Mouse (Mus musculus) adrenal gland, adult (tissue): ENCODE measurements around the gene Ankrd28.
A peak's percentile ranks its signal among the peaks of the same experiment; 100 is the strongest.

Source experiments
- DNase-seq, 2 experiments: peaks; one replicate each; pipeline ENCODE4 v3.0.0; 2022 to 2023; ENCODE audit warnings: low spot score in 1 of 2; ENCODE audit not compliant: inconsistent age in 2 of 2

Gene Ankrd28

DNA sequence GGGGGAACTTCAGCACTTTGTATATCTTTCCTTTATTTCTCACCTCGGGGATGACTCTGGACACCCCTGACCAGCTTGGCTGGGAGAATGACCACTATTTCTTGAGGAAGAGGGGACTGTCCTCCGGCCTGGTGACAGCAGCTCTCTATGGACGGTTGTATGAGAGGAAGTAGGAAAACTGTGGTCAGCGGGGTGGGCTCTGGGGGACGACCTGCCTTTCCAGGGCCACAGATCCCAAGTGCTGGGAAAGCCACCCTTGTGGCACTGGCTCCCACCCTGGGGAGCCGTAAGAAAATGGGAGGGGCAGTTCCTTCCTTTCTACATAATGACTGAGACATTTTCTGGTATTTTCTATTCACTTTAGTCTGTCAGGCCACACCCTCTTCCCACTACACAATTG lies 162.7 kb downstream of the Ankrd28 start:
- DNase-seq = no peak

GRCm38 (mm10) chr14:31666931-31667705 lies 163.3 kb downstream of the Ankrd28 start:
- DNase-seq = peak in 1 of 2 experiments; percentile 35

DNA sequence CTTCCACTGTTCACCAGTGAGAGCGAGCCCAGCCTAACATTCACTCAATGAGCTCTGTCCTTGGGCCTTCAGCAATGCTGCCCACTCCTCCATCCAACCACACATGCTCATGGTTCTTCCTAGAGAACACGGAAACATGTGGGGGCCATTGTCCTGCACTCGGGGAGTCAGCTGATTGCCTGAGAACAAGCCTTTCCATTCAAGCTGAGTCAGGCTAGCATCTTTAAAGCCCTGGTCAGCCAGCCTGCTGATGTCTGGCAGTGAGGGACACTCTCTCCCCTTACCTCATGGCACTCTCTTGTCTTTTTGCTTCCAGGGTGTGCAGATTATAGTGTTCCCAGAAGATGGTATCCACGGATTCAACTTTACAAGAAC lies 164.9 kb downstream of the Ankrd28 start:
- no peak for DNase-seq

- DNase-seq = peak in 1 of 2 experiments; percentile 28
Measured at GRCm38 (mm10) chr14:31664903-31665565, 165.4 kb downstream of the Ankrd28 start.

GRCm38 (mm10) chr14:31664100-31664902 lies 166.2 kb downstream of the Ankrd28 start:
- DNase-seq = peak in 1 of 2 experiments; percentile 44

DNA sequence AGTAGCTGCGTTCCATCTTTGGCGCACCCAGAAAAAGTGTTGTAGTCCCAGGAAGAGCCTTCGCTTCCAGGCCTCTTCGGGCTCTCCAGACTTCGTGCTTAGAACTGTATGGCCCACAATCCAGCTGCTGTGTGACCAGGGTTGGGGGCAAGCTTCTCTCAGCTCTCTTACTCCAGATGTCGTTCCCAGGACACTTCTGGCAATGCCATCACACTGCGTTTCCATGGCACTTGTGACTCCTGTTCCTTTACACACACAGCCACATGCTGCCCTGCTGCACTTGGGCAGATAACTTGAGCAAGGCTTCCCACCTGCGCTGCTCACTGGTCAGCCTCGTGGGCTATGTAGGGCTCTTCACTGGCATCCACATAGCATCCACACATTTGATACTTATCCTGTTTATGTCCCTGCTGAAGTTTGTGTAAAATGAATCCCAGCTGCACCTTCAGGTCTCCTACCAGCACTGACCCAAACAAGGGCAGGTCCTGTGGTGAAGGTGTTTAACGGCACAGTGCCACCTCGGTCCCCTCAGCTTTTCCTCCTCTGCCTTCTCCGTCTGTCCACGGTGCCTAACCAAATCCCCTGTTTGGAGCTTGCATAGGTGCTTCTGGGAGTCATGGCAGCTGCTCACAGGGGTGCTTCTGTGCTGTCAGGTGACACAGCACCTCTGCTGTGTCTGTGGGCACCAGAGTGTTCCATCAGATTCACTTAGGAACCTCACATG lies 166.9 kb downstream of the Ankrd28 start:
- no peak for DNase-seq

DNA sequence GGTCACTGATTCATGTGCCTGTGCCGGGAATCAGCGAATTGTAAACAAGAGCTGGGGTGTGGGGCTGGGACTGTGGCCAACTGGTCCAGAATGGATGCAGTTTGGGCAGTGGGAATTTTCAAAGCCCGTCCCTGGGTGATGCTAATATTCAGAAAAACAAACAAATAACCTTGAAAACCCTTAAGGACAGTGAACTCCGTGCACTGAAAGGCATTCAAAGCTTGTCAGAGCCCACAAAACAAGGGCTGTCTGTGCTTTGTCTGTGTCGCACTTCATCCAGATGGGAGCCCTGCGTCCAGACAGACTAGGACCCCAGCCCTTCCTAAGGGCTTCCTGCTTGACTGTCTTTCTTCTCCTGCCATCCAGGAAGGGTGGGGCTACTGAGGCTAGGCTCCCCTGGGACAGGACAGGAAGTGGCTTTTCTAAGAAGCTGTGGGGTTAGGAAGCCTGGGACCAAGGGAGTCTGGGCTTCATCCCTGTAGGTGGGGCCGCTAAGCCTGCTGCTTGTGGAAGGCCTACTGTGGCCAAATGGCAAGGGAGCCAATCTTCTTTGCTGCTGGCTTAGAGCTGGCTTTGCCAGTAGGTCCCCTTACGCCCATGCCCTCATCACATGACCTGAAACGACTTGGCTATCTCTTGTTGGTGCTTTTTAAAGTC lies 167.8 kb downstream of the Ankrd28 start:
- DNase-seq = peak; percentile 73 to 87

DNA sequence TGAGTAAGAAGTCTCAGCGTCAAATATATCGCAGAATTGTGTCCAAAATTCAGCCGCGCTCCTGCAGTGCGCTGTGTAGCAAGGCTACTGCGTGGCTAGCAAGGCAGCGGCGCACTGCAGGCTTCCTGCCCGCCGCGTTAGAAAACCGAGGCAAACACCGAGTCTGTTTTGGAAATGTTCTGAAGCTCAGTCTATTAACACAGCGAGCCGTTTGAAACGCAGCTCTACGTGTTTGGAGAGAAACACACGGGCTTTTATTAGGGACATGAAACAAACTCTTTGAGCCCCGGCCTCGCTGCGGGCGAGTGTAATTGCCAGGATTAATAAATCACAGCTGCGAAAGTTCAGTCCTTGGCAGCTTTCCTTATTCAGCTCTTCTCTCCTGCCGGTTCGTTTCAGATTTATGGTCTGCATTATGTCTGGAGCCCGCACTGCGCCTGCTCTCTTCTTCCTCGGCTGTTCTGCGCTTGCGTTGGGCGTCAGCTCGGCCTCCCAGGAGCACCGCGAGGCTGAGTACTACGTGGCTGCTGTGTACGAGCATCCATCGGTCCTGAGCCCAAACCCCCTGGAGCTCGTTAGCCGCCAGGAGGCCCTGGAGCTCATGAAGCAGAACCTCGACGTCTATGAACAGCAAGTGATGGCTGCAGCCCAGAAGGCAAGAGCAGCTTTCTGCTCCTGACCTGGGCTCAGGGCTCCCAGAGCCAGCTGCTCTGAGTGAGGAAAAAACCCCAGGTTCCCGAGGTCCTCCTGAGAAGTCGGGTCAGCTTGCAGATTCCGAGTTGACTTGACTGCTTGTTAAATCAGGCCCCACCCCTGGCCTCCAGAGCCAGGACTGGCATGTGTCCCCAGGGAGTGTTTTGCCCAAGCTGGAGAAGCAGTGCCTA lies 168.5 kb downstream of the Ankrd28 start:
- DNase-seq = peak; percentile 92 to 96

- peak in 1 of 2 experiments; percentile 55 for DNase-seq
Measured at GRCm38 (mm10) chr14:31660312-31661093, 169.9 kb downstream of the Ankrd28 start.

DNA sequence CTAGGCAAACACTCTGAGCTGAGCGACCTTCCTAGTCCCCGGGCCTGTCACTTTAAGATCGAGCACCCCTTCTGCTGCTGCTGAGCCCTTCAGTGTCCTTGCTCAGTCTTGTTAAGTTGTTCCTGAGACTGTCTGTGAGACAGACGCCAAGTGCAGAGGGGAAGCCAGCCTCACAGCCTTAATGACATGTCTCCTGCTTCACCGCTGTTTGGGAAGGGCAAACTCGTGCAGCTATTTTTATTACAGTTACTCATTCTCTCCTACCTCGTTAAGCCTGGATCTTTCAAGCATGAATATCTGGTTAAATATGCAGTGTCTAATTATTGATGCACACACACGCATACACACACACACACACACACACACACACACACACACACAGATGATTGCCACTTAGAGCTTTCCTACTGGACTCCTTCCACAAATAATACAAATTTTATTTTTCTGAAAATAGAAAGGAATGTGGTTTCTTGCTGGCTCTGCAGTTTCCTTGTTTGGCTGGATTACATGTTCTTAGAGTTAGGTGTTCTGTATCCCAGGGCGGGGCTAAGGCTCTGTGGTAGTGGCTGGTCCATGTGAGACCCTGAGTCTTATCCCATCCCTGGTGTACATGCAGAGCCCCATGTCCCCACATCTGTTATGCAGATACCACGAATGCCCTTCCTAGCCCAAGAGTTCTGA lies 170.8 kb downstream of the Ankrd28 start:
- DNase-seq = peak; percentile 73 to 88

- DNase-seq = peak in 1 of 2 experiments; percentile 56
Measured at GRCm38 (mm10) chr14:31658126-31658680, 172.2 kb downstream of the Ankrd28 start.

- DNase-seq = peak; percentile 64 to 90
Measured at GRCm38 (mm10) chr14:31656857-31657645, 173.4 kb downstream of the Ankrd28 start.

GRCm38 (mm10) chr14:31656386-31656785 lies 174.1 kb downstream of the Ankrd28 start:
- peak in 1 of 2 experiments; percentile 23 for DNase-seq

DNA sequence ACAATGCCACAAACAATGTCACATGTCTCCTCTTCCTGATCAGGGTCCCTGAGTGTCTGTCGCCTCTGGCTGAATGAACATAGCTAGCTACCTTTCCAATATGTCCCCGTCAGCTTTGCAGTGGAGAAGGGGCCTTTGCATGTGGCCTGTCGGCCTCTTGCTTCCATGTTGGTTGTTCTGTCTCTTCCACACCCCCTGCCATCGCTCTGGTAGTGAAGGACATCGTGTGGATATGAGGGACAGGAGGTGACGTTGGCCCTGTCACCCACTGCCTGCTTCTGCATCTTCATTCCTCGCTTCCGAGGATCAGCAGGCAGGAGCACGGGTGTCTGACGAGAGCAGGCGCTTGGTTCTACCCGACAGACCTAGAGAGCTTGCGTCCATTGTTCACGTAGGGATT lies 175.0 kb downstream of the Ankrd28 start:
- no peak for DNase-seq

GRCm38 (mm10) chr14:31654816-31655215 lies 175.6 kb downstream of the Ankrd28 start:
- DNase-seq = peak in 1 of 2 experiments; percentile 34

- DNase-seq = no peak
Measured at GRCm38 (mm10) chr14:31653101-31653875, 177.2 kb downstream of the Ankrd28 start.
